Mouse (Mus musculus): ENCODE results near the gene Slc38a4. TPM values are rescaled to one million over a fixed set of nuclear protein-coding genes. Genes with fewer than 3 reads are reported as not detected.
A peak's percentile ranks its signal among the peaks of the same experiment; 100 is the strongest.

The Slc38a4 gene
- polyA plus RNA-seq, 1 experiment from 2014 or later, result 54.2 TPM

- Histone ChIP-seq H3K9ac (no peak overlapping the region), H3K27ac (no peak overlapping the region), H3K4me2 (no peak overlapping the region), H3K4me3 (replicated peaks) (no peak overlapping the region), H3K4me1 (no peaks in the 10 kb centered on the region), H3K36me3 (no peaks in the 10 kb centered on the region), H3K9me3 (no peaks in the 10 kb centered on the region), H3K27me3 (replicated peaks) (no peaks in the 10 kb centered on the region)
- no peak for ATAC-seq (ENCODE audit: insufficient read depth, low FRiP score, low read depth)
- 56% methylated on average over 13 of the region's 13 CpGs for WGBS
These were observed 17.4 kb upstream of the Slc38a4 start for GRCm38 (mm10) chr15:97072859-97073826.

DNA sequence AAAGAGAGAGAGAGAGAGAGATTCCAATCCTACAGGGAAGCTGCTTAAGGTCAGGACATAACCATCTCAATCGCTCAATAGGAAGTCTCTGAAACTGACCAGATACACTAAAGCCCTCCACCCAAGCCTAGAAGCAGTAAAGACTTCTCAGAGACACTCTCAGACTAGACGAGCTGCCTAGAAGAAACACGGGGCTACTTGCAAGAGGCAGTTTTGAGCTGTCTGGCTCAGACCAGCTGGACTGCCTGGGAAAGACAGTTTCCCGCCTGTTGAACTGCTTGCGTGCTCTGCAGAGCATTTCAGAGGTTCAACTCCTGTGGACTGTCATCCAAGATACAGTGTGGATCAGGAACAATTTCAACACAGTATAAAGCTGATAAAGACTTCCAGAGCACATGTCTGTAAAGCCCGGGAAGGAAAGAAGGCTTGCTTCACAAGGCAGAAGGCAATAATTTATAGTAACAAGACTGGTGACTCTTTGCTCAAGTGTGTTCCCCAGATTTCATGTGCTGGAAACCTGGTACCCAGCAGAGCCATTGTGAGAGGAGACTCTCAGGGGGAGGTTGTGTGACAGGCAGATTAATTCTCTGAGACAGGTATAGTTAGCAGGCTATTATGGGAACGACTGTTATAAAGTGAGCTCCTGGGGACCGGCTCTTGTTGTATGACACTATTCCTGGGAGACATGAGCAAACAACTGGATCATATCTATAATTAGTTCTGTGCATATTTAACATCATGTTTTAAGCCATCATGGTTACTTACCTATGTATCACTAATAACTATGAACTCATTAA lies 11.8 kb upstream of the Slc38a4 start:
- H3K9ac ChIP-seq, result no peak overlapping the region
- H3K27me3 ChIP-seq (replicated peaks), result no peaks in the 10 kb centered on the region
- H3K9me3 ChIP-seq, result no peaks in the 10 kb centered on the region
- 28% methylated on average over 8 of the region's 8 CpGs for WGBS
- 0 out of 2 replicates have a peak, but pooled peaks cover 8% of the 10 kb centered on the region for H3K4me1 ChIP-seq
- no peak; the same call in 1 of the 2 replicates for ATAC-seq (ENCODE audit: insufficient read depth, low FRiP score, low read depth)
- H3K4me2 ChIP-seq, result no peak overlapping the region
- no peaks in the 10 kb centered on the region for H3K36me3 ChIP-seq
- H3K27ac ChIP-seq, result peak overlapping the region; percentile 57; the same call in 1 of the 2 replicates
- no peak overlapping the region for H3K4me3 ChIP-seq (replicated peaks)

DNA sequence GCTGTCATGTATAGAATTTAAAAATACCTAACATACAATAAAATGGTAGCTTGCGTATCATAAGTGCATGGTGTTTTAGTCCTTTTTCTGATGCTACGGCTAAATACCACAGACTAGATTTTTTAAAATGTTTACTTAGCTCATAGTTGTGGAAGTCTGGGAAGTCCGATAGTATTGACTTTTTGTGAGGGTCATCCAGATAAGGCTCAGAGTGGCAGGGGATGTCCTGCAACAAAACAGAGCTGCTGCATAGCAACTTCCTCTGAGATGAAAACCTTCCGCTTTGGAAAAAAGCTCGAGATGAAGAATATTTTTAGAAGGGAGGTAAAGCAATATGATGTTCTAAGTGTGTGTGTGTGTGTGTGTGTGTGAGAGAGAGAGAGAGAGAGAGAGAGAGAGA lies 11.2 kb upstream of the Slc38a4 start:
- H3K9ac ChIP-seq, result no peak overlapping the region
- H3K4me1 ChIP-seq, result 0 out of 2 replicates have a peak, but pooled peaks cover 8% of the 10 kb centered on the region
- H3K27me3 ChIP-seq (replicated peaks), result no peaks in the 10 kb centered on the region
- 41% methylated on average over 5 of the region's 5 CpGs for WGBS
- ATAC-seq (ENCODE audit: insufficient read depth, low FRiP score, low read depth), result no peak
- H3K9me3 ChIP-seq, result no peaks in the 10 kb centered on the region
- no peaks in the 10 kb centered on the region for H3K36me3 ChIP-seq
- H3K27ac ChIP-seq, result 0 out of 2 replicates have a peak overlapping the region, but pooled peaks have one; percentile 57
- no peak overlapping the region for H3K4me2 ChIP-seq
- H3K4me3 ChIP-seq (replicated peaks), result no peak overlapping the region

- H3K36me3 ChIP-seq, result no peaks in the 10 kb centered on the region
- H3K9ac ChIP-seq, result no peak overlapping the region
- no peak for ATAC-seq (ENCODE audit: insufficient read depth, low FRiP score, low read depth)
- 0 out of 2 replicates have a peak, but pooled peaks cover 8% of the 10 kb centered on the region for H3K4me1 ChIP-seq
- H3K27ac ChIP-seq, result no peak overlapping the region
- no peak overlapping the region for H3K4me3 ChIP-seq (replicated peaks)
- H3K27me3 ChIP-seq (replicated peaks), result no peaks in the 10 kb centered on the region
- WGBS, result 83% methylated on average over 5 of the region's 5 CpGs
- no peak overlapping the region for H3K4me2 ChIP-seq
- no peaks in the 10 kb centered on the region for H3K9me3 ChIP-seq
These were observed 7.5 kb upstream of the Slc38a4 start for GRCm38 (mm10) chr15:97063211-97063610.

GRCm38 (mm10) chr15:97060973-97061372 lies 5.2 kb upstream of the Slc38a4 start:
- Histone ChIP-seq H3K4me2 (no peak overlapping the region), H3K4me1 (0 out of 2 replicates have a peak, but pooled peaks cover 1% of the 10 kb centered on the region), H3K4me3 (replicated peaks) (no peak overlapping the region), H3K9me3 (no peaks in the 10 kb centered on the region), H3K9ac (no peak overlapping the region), H3K27me3 (replicated peaks) (no peaks in the 10 kb centered on the region), H3K36me3 (no peaks in the 10 kb centered on the region), H3K27ac (no peak overlapping the region)
- WGBS, result 75% methylated on average over 8 of the region's 8 CpGs
- no peak for ATAC-seq (ENCODE audit: insufficient read depth, low FRiP score, low read depth)

DNA sequence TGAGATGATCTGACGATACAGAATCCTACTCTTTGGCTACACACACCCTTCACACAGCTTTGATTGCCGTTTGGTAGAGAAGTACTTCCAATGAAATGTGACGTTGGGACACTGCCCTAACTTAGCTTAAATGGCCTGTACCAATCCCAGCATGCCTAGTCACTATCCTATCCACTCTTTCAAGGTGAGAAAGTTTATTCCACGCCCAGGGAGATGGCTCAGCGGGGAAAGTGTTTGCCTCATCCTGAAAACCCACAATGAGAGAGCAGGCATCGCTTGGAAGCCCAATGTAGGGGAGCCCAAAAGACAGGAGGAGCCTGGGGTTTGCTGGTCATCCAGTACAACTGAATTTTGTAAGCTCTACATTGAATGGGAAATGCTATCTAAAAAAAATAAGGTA lies 4.8 kb upstream of the Slc38a4 start:
- Histone ChIP-seq H3K9ac (no peak overlapping the region), H3K4me3 (replicated peaks) (no peak overlapping the region), H3K9me3 (no peaks in the 10 kb centered on the region), H3K27me3 (replicated peaks) (no peaks in the 10 kb centered on the region), H3K4me2 (no peak overlapping the region), H3K4me1 (no peaks in the 10 kb centered on the region), H3K36me3 (no peaks in the 10 kb centered on the region), H3K27ac (no peak overlapping the region)
- 88% methylated on average over 6 of the region's 6 CpGs for WGBS
- no peak for ATAC-seq (ENCODE audit: insufficient read depth, low FRiP score, low read depth)

DNA sequence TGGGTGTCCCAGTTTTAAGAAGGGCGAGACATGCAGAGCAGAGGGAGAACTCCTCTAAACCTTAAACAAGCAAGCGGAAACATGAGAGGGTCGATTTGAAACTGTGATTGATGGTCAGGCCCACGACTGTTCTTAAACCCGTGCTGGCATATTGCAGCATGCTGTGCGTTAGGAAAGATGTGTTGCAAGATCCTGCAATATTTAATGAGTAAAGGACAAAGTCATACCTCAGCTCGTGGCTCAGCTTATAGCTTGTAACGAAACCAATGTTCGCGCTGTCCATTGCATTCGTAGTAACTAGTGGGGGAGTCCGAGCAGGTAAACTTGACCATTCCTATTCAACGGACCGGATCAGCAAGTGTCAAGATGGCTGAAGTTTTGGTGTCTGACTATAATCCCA lies 4.3 kb upstream of the Slc38a4 start:
- Histone ChIP-seq H3K9ac (no peak overlapping the region), H3K36me3 (no peaks in the 10 kb centered on the region), H3K27ac (no peak overlapping the region), H3K9me3 (no peaks in the 10 kb centered on the region), H3K4me2 (no peak overlapping the region), H3K4me3 (replicated peaks) (no peak overlapping the region), H3K4me1 (no peaks in the 10 kb centered on the region), H3K27me3 (replicated peaks) (no peaks in the 10 kb centered on the region)
- ATAC-seq (ENCODE audit: insufficient read depth, low FRiP score, low read depth), result no peak
- 70% methylated on average over 14 of the region's 14 CpGs for WGBS

DNA sequence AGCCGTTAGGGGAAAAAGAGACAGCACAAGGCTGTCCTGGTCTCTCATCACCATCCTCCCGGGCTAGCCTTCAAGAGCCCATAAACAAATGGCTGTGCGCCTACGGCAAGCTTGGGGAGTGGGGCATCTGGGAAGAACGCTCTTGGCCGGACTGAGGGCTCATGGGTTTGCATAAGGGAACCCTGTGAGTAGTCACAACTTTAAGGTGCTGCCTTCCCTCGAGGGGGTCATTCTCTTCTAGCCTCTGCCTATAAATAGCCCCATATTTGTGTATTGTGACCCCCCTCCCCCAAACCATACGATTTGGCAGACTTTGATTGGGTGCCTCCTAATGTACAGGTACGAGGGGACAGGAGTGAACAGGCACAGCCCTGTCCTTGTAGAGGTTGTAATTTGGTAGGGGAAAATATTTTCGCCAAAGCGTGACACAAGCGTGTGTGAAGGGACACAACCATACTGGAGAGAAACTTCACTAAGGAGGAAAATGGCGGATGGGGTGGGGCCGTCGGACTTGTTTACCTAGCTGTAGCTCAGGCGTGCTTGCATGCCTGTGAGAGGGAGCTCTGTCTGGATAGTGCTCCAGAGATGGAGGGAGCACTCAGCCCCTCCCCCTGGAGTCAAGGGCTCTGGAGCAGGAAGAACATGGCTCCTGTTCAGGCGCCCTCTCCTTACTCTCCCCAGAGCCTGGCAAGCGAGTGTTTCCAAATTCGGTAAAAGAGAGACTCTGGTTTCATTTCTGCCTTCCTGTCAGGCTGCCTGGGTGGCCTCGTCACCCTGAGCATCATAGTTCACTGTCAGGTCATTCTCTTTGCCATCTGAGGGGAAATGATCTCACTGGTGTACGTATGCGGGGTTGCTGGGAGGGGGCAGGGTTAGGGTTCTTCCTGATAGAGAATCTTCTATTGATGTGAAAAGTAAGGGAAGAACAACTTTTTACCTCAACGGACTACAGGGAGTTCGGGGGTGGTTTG lies 3.6 kb upstream of the Slc38a4 start:
- Histone ChIP-seq H3K9ac (no peak overlapping the region), H3K4me3 (replicated peaks) (no peak overlapping the region), H3K9me3 (no peaks in the 10 kb centered on the region), H3K4me2 (no peak overlapping the region), H3K27ac (no peak overlapping the region), H3K4me1 (no peaks in the 10 kb centered on the region), H3K36me3 (no peaks in the 10 kb centered on the region), H3K27me3 (replicated peaks) (no peaks in the 10 kb centered on the region)
- WGBS, result 75% methylated on average over 24 of the region's 24 CpGs
- ATAC-seq (ENCODE audit: insufficient read depth, low FRiP score, low read depth), result peak; percentile 27; the same call in 1 of the 2 replicates

DNA sequence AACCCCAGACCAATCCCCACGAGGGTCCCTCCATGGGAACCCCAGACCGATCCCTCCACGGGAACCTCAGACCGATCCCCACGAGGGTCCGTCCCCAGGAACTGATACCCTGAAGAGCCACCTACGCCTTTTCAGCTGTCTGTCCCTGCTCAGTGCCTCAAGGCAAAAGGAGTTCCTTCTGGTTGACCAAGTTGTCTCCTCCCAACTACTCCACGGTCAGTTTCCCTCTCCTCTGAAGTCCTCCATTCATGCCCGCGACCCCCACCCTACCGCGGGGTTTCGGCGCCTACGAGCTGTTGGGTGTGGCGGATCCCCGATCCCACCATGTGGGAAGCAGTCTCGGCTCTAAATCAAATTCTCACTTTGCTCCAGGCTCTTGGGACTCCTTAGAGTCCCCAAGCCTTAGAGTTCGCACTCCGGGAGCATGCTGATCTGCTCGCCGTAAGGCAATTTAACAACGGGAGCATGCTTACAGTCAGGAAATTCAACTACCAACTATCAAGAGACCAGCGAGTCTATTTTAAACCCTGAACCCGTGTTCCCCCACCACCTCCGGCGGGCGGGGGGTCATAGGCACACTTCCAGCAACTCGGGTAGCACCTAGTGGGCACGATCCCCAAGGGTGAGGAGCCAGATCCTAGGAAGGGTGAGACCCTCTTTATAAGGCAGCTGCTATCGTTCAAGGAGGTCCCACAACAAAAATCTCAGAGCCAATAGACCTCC lies 828 bp downstream of the Slc38a4 start:
- peak overlapping the region; percentile 69 for H3K4me2 ChIP-seq
- H3K27ac ChIP-seq, result peak overlapping the region; percentile 74
- no peaks in the 10 kb centered on the region for H3K9me3 ChIP-seq
- no peaks in the 10 kb centered on the region for H3K36me3 ChIP-seq
- peak overlapping the region; percentile 50 for H3K4me3 ChIP-seq (replicated peaks)
- H3K9ac ChIP-seq, result peak overlapping the region; percentile 47
- 39% methylated on average over 31 of the region's 31 CpGs for WGBS
- H3K27me3 ChIP-seq (replicated peaks), result no peaks in the 10 kb centered on the region
- no peak; the same call in 1 of the 2 replicates for ATAC-seq (ENCODE audit: insufficient read depth, low FRiP score, low read depth)
- H3K4me1 ChIP-seq, result peaks cover 6% of the 10 kb centered on the region

GRCm38 (mm10) chr15:97054131-97054530 lies 1.6 kb downstream of the Slc38a4 start:
- Histone ChIP-seq H3K9me3 (no peaks in the 10 kb centered on the region), H3K36me3 (no peaks in the 10 kb centered on the region), H3K9ac (peak overlapping the region; percentile 47), H3K4me3 (replicated peaks) (peak overlapping the region; percentile 50), H3K4me1 (peaks cover 12% of the 10 kb centered on the region), H3K27ac (peak overlapping the region; percentile 74), H3K27me3 (replicated peaks) (no peaks in the 10 kb centered on the region), H3K4me2 (peak overlapping the region; percentile 69)
- WGBS, result 62% methylated on average over 15 of the region's 15 CpGs
- no peak for ATAC-seq (ENCODE audit: insufficient read depth, low FRiP score, low read depth)

Data from stomach, embryonic 15.5 days (tissue).